Mouse (Mus musculus) embryo, embryonic 11 days (tissue): ENCODE measurements around the gene Adgrl2.

ENCODE experiments used
- DNase-seq: peaks from one replicate; pipeline ENCODE4 v3.0.0-alpha.2; 2015

The Adgrl2 gene

GRCm38 (mm10) chr3:148971893-148972596 is 18.3 kb downstream of the Adgrl2 start:
- no peak for DNase-seq

DNA sequence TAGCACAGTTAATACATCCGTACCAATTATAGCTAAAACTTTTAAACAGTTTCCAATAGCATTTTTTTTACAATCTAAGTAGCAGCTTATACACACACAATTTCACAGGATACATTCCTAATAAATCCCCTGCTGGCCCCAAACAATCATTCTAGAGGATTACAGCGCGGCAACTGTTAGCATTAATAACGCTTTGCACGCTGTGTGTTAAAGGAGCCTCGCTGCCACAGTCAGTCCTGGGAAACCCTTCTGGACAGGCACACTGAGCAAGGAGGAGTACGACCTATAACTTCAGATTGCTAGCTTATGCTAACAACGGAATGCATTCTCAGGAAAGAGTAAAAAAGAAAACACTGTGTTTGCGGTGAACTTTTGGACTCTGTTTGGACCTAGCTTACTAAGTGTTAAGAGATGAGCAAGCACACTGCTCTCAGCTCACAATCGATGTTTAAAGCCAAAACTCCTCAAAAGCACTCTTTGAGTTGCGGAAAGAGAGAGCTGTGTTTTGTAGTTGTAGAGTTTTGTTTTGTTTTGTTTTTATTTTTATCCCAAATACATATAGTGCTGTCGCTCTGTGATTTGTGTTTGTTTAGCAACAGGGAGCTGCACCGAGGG is 25.3 kb downstream of the Adgrl2 start:
- DNase-seq = no peak

GRCm38 (mm10) chr3:148963381-148964044 is 26.8 kb downstream of the Adgrl2 start:
- no peak for DNase-seq

GRCm38 (mm10) chr3:148961611-148962010 is 28.7 kb downstream of the Adgrl2 start:
- DNase-seq = no peak

GRCm38 (mm10) chr3:148960751-148961289 is 29.5 kb downstream of the Adgrl2 start:
- DNase-seq = no peak

DNA sequence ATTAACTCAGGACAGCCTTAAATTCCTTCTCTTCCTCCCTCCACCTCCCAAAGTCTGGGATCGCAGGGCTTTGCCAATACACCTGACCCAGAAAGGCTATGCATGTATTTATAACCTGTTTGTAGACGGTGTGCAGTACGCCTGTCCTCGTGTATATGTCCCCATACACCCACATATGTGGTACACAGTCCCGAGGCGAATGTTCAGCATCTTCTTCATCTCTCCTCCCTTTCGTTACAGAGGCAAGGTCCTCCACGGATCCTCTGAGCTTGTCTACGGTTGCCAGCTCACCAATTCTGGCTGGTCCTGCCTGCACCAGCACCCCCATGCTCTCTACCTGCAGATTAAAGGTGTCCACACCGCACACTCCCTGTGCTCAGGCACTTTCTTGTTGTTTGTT is 30.1 kb downstream of the Adgrl2 start:
- no peak for DNase-seq

GRCm38 (mm10) chr3:148959327-148960025 is 30.9 kb downstream of the Adgrl2 start:
- DNase-seq = peak; percentile 39

- DNase-seq = no peak
These were observed 31.6 kb downstream of the Adgrl2 start for GRCm38 (mm10) chr3:148958714-148959113.

DNA sequence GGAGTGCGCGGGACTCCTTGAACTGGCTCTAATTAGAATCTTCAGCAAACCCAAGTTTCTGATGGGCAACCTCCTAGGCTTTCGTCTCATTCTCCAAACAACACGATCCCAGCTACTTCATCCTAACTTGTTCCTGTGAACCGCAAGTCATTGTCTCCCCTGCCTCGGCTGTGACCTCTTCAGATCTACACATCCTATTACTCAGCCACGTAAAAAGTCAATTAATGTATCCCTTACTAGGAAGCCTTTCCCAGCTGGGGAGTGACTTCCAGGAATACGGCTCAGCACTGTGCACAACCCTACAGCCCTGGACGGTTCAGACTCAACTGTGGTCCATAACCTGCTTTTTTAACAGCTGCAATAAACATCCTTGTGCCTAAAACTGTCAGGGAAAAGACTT is 32.2 kb downstream of the Adgrl2 start:
- DNase-seq = no peak

DNA sequence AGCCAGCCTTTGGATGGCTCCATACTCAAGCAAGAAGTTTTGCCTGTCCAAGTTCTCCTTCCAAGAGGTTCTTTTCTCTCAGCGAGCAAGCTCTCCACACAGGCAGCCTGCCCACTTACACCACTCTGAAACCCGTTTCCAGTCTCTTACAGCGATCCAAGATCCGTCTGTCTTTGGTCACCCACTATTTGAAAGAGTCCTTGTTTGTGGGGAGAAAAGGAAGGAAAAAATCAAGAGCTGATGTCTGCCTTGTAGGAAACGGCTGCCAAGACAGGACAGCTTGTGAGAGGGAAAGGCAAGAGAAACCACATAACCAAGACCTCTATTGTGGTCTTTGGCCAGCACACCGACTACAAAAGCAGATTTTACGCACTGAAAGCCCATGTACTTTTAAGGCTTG is 33.5 kb downstream of the Adgrl2 start:
- no peak for DNase-seq

- DNase-seq = no peak
These were observed 40.6 kb downstream of the Adgrl2 start for GRCm38 (mm10) chr3:148949796-148950195.

DNA sequence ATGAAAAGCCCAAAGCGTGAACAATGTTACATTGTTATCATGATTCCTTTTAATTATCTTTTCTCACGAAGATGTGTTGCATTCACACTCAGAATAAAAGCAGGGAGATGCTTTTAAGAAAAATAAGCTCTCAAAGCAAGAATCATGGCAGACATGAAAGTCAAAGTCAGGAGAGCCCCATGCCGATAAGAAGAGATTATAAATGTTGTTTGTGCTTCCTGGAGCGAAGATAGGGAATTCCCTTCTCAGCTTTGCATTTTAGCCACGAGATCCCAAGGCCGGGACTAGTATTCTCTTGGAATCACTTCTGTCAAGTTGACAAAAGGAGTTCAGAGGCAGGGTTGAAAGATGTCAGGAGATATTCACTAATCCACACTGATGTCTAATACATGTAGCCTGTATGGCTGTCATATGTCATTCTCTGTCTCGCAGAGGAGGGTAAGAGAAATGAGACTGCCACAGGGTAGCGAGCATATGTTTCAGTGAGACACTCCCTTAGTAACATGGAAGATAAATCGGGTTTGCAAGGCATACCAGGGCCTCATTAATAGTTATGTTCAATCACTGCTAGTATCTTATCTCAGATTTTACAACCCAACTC is 42.5 kb downstream of the Adgrl2 start:
- no peak for DNase-seq

DNA sequence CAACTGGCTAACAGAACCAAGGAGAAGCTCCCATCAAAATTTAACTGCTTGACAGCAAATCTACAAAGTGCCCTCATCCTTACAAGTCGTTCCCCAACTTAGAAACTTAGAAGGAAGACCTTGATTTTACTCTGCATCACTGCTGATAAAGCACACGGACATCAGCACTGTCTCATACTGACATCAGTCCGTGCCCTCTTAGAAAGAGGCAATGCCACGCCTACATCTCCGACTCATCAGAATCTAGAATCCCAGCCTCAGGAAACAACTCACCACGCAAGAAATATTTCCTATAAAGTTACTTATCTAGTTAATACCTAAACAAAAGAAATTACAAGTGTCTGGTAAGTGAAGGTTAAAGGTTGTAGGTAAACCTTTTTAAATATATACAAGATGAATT is 43.1 kb downstream of the Adgrl2 start:
- DNase-seq = no peak

DNA sequence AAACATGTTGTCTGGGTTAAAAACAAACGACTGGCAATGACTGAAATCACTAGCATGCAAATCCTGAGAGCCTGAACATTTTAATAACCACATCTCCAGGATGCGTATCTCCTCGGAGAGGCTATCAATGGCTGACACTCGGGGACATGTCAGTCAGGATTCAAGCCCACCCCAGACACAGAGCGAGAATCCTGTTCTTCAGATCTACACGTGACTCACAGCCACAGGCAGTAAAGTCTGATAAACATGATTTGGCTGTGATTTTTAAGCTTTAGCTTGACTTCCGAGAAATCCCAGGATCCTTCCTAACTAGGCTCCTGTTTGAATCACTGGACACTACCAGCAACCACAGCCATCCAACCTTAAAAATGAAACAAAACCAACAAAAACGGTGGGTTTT is 44.8 kb downstream of the Adgrl2 start:
- DNase-seq = no peak

GRCm38 (mm10) chr3:148939457-148939856 is 50.9 kb downstream of the Adgrl2 start:
- no peak for DNase-seq

DNA sequence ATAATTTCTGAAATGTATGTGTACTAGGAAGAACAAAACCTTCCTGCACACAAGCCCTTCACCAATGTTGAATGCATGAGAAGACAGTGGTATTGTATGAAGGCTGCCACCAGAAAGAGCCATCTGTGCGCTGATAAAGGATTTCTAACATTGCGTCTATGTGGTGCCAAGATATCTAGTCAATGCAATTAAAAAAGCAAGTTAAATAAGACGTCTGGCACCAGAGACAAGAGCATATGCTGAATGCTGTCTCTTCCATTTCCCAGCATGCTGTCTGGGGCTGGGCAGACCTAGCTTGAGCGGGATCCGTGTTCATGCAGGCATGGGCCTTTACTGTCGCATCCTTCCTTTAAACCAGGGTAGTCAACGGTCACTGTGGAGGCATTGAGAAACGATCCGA is 55.3 kb downstream of the Adgrl2 start:
- no peak for DNase-seq

DNA sequence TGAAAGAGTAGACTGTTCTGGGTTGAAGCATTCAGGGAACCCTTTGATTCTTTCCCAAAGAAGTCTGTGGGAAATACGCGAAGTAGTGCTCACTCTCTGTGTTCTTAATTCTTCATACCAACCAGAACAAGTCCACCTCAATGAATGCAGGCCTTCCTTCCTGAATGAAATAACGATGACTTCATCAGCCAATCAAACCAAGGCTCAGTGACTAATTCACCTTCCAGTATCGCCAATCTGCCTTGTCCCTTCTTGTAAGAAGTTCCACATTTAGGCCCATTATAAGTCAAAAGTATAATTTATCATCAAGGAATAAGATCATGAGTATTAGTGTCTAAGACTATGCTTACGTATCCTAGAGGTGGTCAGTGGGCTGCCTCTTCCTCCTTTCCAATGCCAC is 56.1 kb downstream of the Adgrl2 start:
- no peak for DNase-seq

GRCm38 (mm10) chr3:148933160-148933559 is 57.2 kb downstream of the Adgrl2 start:
- DNase-seq = no peak

GRCm38 (mm10) chr3:148930913-148931312 is 59.4 kb downstream of the Adgrl2 start:
- DNase-seq = no peak

DNA sequence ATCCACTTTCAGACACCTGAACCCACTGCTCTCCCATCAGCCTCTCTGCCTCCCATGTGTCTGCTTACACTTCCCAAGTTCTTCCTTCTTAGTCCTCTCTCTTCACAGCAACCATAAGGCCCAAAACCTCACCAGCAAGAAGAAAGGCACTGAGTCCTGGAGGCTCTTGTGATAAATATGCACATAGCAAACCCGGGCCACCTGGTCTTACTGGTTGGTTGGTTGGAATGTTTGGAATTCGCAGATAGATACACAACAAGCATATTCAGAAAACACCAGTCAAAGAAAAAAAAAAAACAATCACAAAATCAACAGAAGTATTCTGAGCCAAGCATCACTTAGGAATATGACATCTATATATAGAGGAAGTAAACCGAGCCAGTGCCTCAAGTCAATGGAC is 64.0 kb downstream of the Adgrl2 start:
- no peak for DNase-seq

DNA sequence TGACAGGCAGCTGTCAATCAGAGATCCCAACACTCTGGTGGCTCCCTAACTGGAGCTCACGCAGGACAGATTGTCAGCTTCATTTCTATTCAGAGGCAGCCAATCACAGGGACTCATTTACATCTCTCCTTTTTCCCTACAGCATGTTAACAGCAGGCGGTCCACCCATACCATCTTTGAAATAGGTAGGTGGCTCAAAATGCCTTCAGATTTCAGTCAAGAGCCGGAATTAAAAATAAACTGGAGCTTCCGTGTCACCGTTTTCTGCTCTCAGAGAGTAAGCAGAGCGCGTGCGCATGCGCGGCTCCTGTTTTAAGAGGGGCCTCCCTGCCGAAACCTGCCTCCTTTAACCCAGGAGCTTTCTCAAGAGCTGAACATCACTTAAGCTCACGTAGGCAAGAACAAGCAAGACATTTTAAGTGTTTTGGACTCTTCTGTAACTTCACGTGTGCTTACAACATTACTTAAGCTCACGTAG is 67.7 kb downstream of the Adgrl2 start:
- peak; percentile 59 for DNase-seq

- DNase-seq = no peak
These were observed 68.3 kb downstream of the Adgrl2 start for GRCm38 (mm10) chr3:148921966-148922587.
